Mouse (Mus musculus): ENCODE results near the gene Nucb1.

- TF ChIP-seq CTCF (IDR thresholded peaks at IDR 0.05; ENCODE audit: borderline replicate concordance, extremely low read depth, insufficient read depth, insufficient read length) (no peak), POLR2A (IDR thresholded peaks at IDR 0.05; ENCODE audit: borderline replicate concordance, extremely low read depth, insufficient read depth, insufficient read length, poor library complexity, severe bottlenecking) (no peak)
Measured at GRCm38 (mm10) chr7:45492951-45493350, 17.3 kb downstream of the Nucb1 start.

All from brain, embryonic 14.5 days (tissue).